16 mouse cellular contexts compared by ENCODE assay signal in the genomic region with DNA sequence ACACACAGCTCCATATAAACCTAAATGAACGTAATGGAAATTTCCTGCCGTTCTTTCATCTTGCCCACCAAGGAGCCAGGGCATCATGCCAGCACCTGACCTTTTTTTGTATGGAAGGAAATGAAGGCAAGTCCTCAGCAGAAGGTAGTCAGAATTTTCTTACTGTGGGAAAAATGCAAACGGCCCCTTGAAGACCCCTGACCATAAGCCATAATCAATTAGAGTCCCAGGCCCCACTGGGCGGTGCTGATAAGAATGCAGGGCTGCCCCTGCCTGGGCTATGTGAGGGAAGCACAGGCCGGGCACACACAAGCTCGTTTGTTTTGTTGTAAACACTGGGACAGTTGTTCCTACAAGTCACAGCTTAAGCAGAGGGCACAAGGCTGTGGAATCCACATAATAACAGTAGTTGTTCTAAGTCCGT.
DNase-seq lines count a peak whose midpoint lies in the region; ATAC-seq lines count a peak whose summit lies in the region.
"Had no signal": no experiment of that assay in that cellular context is flagged by ENCODE, and none has a peak within 500 bp of the region (broad histone marks: within the 10 kb centered on the region; RNA-seq: fewer than 3 reads in every experiment).

No protein-coding gene starts in this region.

- H3K9ac ChIP-seq in liver, embryonic 11.5 days (ENCODE audit: low read depth, low read length) = no peak overlapping the region
- H3K9ac ChIP-seq: liver, embryonic 15.5 days; midbrain, embryonic 15.5 days had no signal

- no peak overlapping the region for H3K4me2 ChIP-seq in liver, embryonic 11.5 days
- H3K4me2 ChIP-seq: liver, embryonic 15.5 days; midbrain, embryonic 15.5 days had no signal

- no peak overlapping the region for H3K4me3 ChIP-seq in liver, embryonic 11.5 days (ENCODE audit: low read depth, low read length)
- H3K4me3 ChIP-seq: heart, adult 2 months; liver, embryonic 15.5 days; midbrain, embryonic 15.5 days had no signal

- no peak overlapping the region for H3K27ac ChIP-seq in liver, embryonic 11.5 days (ENCODE audit: low read depth, low read length)
- H3K27ac ChIP-seq: heart, adult 2 months; liver, embryonic 15.5 days; midbrain, embryonic 15.5 days had no signal

- no peak for DNase-seq in frontal cortex, postnatal 36 days (ENCODE audit: low spot score in 2 of 2)
- DNase-seq in layer of hippocampus, adult 8-10 months (ENCODE audit: low spot score in 2 of 2) = peak; percentile 52 to 71
- no peak for DNase-seq in layer of hippocampus, adult 18-20 months (ENCODE audit: low spot score in 2 of 2)
- DNase-seq in adrenal gland, postnatal 36 days = peak; percentile 67 to 71
- peak; percentile 47 to 50 for DNase-seq in cerebellum, postnatal 10 days
- no peak for DNase-seq in MN1 (ENCODE audit: low spot score)
- DNase-seq in liver, embryonic 11.5 days (ENCODE audit: low spot score) = no peak
- DNase-seq: embryo, embryonic 11 days; heart, adult 2 months; heart, postnatal 10 days; lung, postnatal 36 days; thymus, adult 2 months had no signal

- H3K9me3 ChIP-seq in liver, embryonic 11.5 days (ENCODE audit: control insufficient read depth, low read length) = no peaks in the 10 kb centered on the region
- H3K9me3 ChIP-seq: liver, embryonic 15.5 days; midbrain, embryonic 15.5 days had no signal

- no peaks in the 10 kb centered on the region for H3K36me3 ChIP-seq in liver, embryonic 11.5 days (ENCODE audit: control insufficient read depth, insufficient read depth, low read length)
- H3K36me3 ChIP-seq: midbrain, embryonic 15.5 days had no signal

- WGBS in liver, embryonic 11.5 days = 50% methylated on average over 7 of the region's 7 CpGs

- H3K4me1 ChIP-seq in liver, embryonic 11.5 days (replicated peaks; ENCODE audit: control insufficient read depth, insufficient read depth, low read length) = peaks cover 13% of the 10 kb centered on the region
- H3K4me1 ChIP-seq: midbrain, embryonic 15.5 days had no signal

- no peaks in the 10 kb centered on the region for H3K27me3 ChIP-seq in liver, embryonic 11.5 days (replicated peaks; ENCODE audit: control insufficient read depth, insufficient read depth, low read length)
- H3K27me3 ChIP-seq: liver, embryonic 15.5 days; midbrain, embryonic 15.5 days had no signal

- ATAC-seq in frontal cortex, adult (ENCODE audit: low TSS enrichment) = peak; percentile 58
- no peak for ATAC-seq in liver, embryonic 11.5 days (replicated peaks; ENCODE audit: low FRiP score)
- ATAC-seq: intestine, embryonic 16.5 days; midbrain, embryonic 15.5 days had no signal

Comparison
In these comparisons a context has a peak if more than half of its experiments do, and no peak if none do; other contexts are left out.
1. DNase-seq: peak in layer of hippocampus, adult 8-10 months (2 of 2), adrenal gland, postnatal 36 days (2 of 2) and cerebellum, postnatal 10 days (2 of 2); none in frontal cortex, postnatal 36 days (0 of 2), layer of hippocampus, adult 18-20 months (0 of 2), MN1 (single experiment) and liver, embryonic 11.5 days (single experiment).